7 mouse cellular contexts compared by ENCODE assay signal in genomic region chr2:172731408-172731807, GRCm38 (mm10).
A peak's percentile ranks its signal among the peaks of the same experiment; 100 is the strongest.
DNase-seq lines count a peak whose midpoint lies in the region; ATAC-seq and TF ChIP-seq lines count a peak whose summit lies in the region.

No protein-coding gene starts in this region.

- peaks cover 22% of the 10 kb centered on the region; the same call in 1 of the 2 replicates for H3K27me3 ChIP-seq in forebrain, embryonic 15.5 days
- H3K27me3 ChIP-seq in limb, embryonic 14.5 days (ENCODE audit: control insufficient read depth, insufficient read depth, low read length) = peaks cover 68% of the 10 kb centered on the region

- ATAC-seq in forebrain, embryonic 15.5 days (replicated peaks) = no peak
- peak; percentile 56; the same call in 1 of the 2 replicates for ATAC-seq in limb, embryonic 14.5 days (ENCODE audit: low FRiP score, low read depth)

- WGBS in forebrain, embryonic 15.5 days = 3% methylated on average over 18 of the region's 18 CpGs
- 2% methylated on average over 18 of the region's 18 CpGs for WGBS in limb, embryonic 14.5 days

- peaks cover 57% of the 10 kb centered on the region for H3K4me1 ChIP-seq in forebrain, embryonic 15.5 days
- H3K4me1 ChIP-seq in limb, embryonic 14.5 days (ENCODE audit: control insufficient read depth, insufficient read depth, low read length) = peaks cover 14% of the 10 kb centered on the region

- H3K9ac ChIP-seq in forebrain, embryonic 15.5 days (replicated peaks) = peak overlapping the region; percentile 39
- H3K9ac ChIP-seq in limb, embryonic 14.5 days (ENCODE audit: low read depth, low read length, severe bottlenecking) = no peak overlapping the region

- TF ChIP-seq POLR2A in limb, embryonic 14.5 days (IDR thresholded peaks at IDR 0.05; ENCODE audit: borderline replicate concordance, extremely low read depth, insufficient read depth, insufficient read length) = no peak

- no peaks in the 10 kb centered on the region for H3K9me3 ChIP-seq in forebrain, embryonic 15.5 days
- no peaks in the 10 kb centered on the region for H3K9me3 ChIP-seq in limb, embryonic 14.5 days (ENCODE audit: control insufficient read depth, low read length)

- peak overlapping the region; percentile 27 for H3K4me3 ChIP-seq in forebrain, embryonic 15.5 days
- H3K4me3 ChIP-seq in limb, embryonic 14.5 days (replicated peaks; ENCODE audit: low read length) = peak overlapping the region; percentile 15

- H3K36me3 ChIP-seq in forebrain, embryonic 15.5 days = no peaks in the 10 kb centered on the region
- H3K36me3 ChIP-seq in limb, embryonic 14.5 days (ENCODE audit: control insufficient read depth, insufficient read depth, low read length) = no peaks in the 10 kb centered on the region

- peak; percentile 24 for DNase-seq in right cerebral cortex, postnatal 4 days
- DNase-seq in right cerebral cortex, adult 18-20 months = no peak
- DNase-seq in limb, embryonic 14.5 days (ENCODE audit: low spot score) = no peak
- DNase-seq in thymus, postnatal 25 days = no peak
- no peak for DNase-seq in spleen, adult 12 weeks (ENCODE audit: low spot score)
- no peak for DNase-seq in MN1 (ENCODE audit: low spot score)

- H3K27ac ChIP-seq in forebrain, embryonic 15.5 days (replicated peaks) = no peak overlapping the region; the same call in 1 of the 2 replicates
- no peak overlapping the region for H3K27ac ChIP-seq in limb, embryonic 14.5 days (replicated peaks; ENCODE audit: low read depth, low read length)

- H3K4me2 ChIP-seq in forebrain, embryonic 15.5 days (replicated peaks) = peak overlapping the region; percentile 36
- H3K4me2 ChIP-seq in limb, embryonic 14.5 days (replicated peaks; ENCODE audit: low read depth, low read length, severe bottlenecking) = peak overlapping the region; percentile 20; the same call in 1 of the 2 replicates
